Mouse (Mus musculus) lung, postnatal 0 days (tissue): ENCODE data around the gene Rpl3.

Source experiments
- CTCF ChIP-seq: IDR thresholded peaks from 2 replicates; pipeline ENCODE4 v1.5.1; 2016; ENCODE audit warnings: antibody characterized with exemption, mild to moderate bottlenecking
- EP300 ChIP-seq: IDR thresholded peaks from 2 replicates; pipeline ENCODE4 v1.6.1; 2016; ENCODE audit warnings: antibody characterized with exemption, mild to moderate bottlenecking, control low read depth

DNA sequence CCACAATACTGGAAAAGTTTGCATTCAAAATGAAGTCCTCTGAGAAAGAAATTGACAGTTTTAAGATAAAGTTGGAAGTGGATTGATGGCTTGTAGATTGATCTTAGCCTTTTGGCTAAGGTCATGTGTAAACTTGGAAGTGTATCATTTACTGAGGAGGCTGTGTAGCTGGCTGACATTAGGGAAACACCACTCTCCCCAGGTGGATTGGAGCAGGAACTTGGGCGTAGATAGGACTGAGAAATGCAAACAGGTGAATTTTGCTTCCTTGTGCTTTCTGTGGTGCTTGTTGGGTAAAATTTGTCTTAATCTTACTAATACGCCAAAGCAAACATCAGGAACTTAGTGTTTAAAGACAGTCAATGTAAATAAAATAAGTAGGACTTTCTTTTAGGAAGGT, 48.6 kb upstream of the Rpl3 start:
- TF ChIP-seq CTCF, result no peak
- TF ChIP-seq EP300, result no peak
